Mouse (Mus musculus) ovary, adult 18-20 months (tissue): ENCODE measurements at regions not wholly inside any gene's neighbourhood (a gene's known extent, or its start where the extent isn't known, plus 50 kb on each side); places are given as distances from the start of the nearest gene placed in this dataset.

Experiments
- DNase-seq: peaks from one replicate; pipeline ENCODE4 v3.0.0; 2022; ENCODE audit warnings: low spot score, mixed read lengths

GRCm38 (mm10) chr13:105377038-105377437, 66.4 kb upstream of the Htr1a start:
- DNase-seq, result peak; percentile 20

GRCm38 (mm10) chr13:105378587-105378986, 64.9 kb upstream of the Htr1a start:
- DNase-seq, result no peak

GRCm38 (mm10) chr13:105387016-105387772, 56.2 kb upstream of the Htr1a start:
- no peak for DNase-seq
